Mouse (Mus musculus) myocyte (in vitro differentiated cells): ENCODE data around the gene Gemin4.

Source experiments
- CEBPB ChIP-seq: IDR thresholded peaks from 2 replicates; pipeline ENCODE4 v1.6.1; 2011; ENCODE audit warnings: mild to moderate bottlenecking, moderate library complexity; ENCODE audit not compliant: poor library complexity, insufficient read depth, severe bottlenecking
- E2F4 ChIP-seq: IDR thresholded peaks from one replicate; pipeline ENCODE4 v1.6.1; 2011; ENCODE audit warnings: mild to moderate bottlenecking, control low read depth, moderate library complexity; ENCODE audit not compliant: insufficient read depth
- MAX ChIP-seq: IDR thresholded peaks from one replicate; pipeline ENCODE4 v1.6.1; 2011; ENCODE audit warnings: low read depth, mild to moderate bottlenecking, control low read depth
- MYOD1 ChIP-seq, 3 experiments: IDR thresholded peaks; one replicate each; pipeline ENCODE4 v1.6.1; 2011; ENCODE audit warnings: control low read depth in 2 of 3, low read depth in 2 of 3, mild to moderate bottlenecking in 2 of 3, moderate library complexity in 1 of 3; ENCODE audit not compliant: insufficient read length in 2 of 3, control insufficient read depth in 1 of 3
- MYOG ChIP-seq, 3 experiments: IDR thresholded peaks; one replicate each; pipeline ENCODE4 v1.6.1; 2011; ENCODE audit warnings: control low read depth in 2 of 3, low read depth in 2 of 3, mild to moderate bottlenecking in 2 of 3; ENCODE audit not compliant: insufficient read length in 2 of 3, control insufficient read depth in 1 of 3, insufficient read depth in 1 of 3
- POLR2A ChIP-seq: IDR thresholded peaks from one replicate; pipeline ENCODE4 v1.6.1; 2011; ENCODE audit warnings: low read depth, mild to moderate bottlenecking, control low read depth, moderate library complexity; ENCODE audit not compliant: insufficient read length
- POLR2AphosphoS2 ChIP-seq: IDR thresholded peaks from one replicate; pipeline ENCODE4 v1.6.1; 2011; ENCODE audit warnings: low read depth, control low read depth; ENCODE audit not compliant: insufficient read length
- REST ChIP-seq: IDR thresholded peaks from one replicate; pipeline ENCODE4 v1.6.1; 2011; ENCODE audit warnings: mild to moderate bottlenecking, control low read depth, moderate library complexity; ENCODE audit not compliant: insufficient read depth, insufficient read length
- SRF ChIP-seq: IDR thresholded peaks from one replicate; pipeline ENCODE4 v1.6.1; 2011; ENCODE audit warnings: low read depth; ENCODE audit not compliant: control insufficient read depth, insufficient read length
- TCF12 ChIP-seq: IDR thresholded peaks from one replicate; pipeline ENCODE4 v1.6.1; 2011; ENCODE audit warnings: mild to moderate bottlenecking, control low read depth; ENCODE audit not compliant: poor library complexity, insufficient read depth, severe bottlenecking
- TCF3 ChIP-seq: IDR thresholded peaks from one replicate; pipeline ENCODE4 v1.6.1; 2011; ENCODE audit warnings: low read depth, control low read depth; ENCODE audit not compliant: insufficient read length
- USF1 ChIP-seq: IDR thresholded peaks from one replicate; pipeline ENCODE4 v1.6.1; 2011; ENCODE audit warnings: low read depth, mild to moderate bottlenecking, control low read depth, moderate library complexity

- no peak for TF ChIP-seq E2F4
- TF ChIP-seq POLR2A: no peak
- TF ChIP-seq POLR2AphosphoS2: no peak
- no peak for TF ChIP-seq MAX
- no peak for TF ChIP-seq TCF12
- TF ChIP-seq USF1: no peak
- no peak for TF ChIP-seq CEBPB
- no peak for TF ChIP-seq SRF
- TF ChIP-seq MYOG (IDR thresholded peaks at IDR 0.05; ENCODE audit: control insufficient read depth in 1 of 3, insufficient read depth in 1 of 3, insufficient read length in 2 of 3, low read depth in 2 of 3): no peak
- TF ChIP-seq MYOD1 (IDR thresholded peaks at IDR 0.05; ENCODE audit: control insufficient read depth in 1 of 3, insufficient read length in 2 of 3, low read depth in 2 of 3): no peak
- no peak for TF ChIP-seq TCF3
- no peak for TF ChIP-seq REST
Observed at GRCm38 (mm10) chr11:76262611-76263351, 45.3 kb upstream of the Gemin4 start.
